Mouse (Mus musculus): ENCODE data around the gene Cep57. TPM values are rescaled to one million over a fixed set of nuclear protein-coding genes. Genes with fewer than 3 reads are reported as not detected.
"Not testable (repeated sequence)": the region's sequence is repeated elsewhere in the genome, so short reads cannot be mapped to it uniquely, and the experiment has no call there.

The Cep57 gene
- total RNA-seq, 4 experiments from 2014 or later, result 7.0 to 13.4 (median 9.4) TPM

DNA sequence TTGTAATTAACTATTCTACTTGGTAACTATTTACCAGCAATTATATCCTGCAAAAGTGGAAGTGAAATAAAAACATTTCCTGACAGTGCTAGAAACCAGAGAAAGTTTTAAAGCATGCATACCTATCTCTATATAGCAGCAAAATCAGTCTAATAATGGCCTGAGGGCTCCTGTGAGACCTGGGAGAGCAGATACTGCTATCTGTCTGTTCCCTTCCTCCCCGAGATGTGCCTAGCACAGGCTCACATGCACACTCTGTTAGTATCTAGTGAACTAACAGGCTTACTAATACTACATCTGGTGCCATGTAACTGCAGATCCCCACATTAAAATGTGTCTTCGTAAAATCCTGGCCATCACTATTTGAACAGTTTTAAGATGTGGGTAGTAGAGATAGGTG lies 32.2 kb downstream of the Cep57 start:
- DNase-seq (ENCODE audit: low spot score), result no peak

DNA sequence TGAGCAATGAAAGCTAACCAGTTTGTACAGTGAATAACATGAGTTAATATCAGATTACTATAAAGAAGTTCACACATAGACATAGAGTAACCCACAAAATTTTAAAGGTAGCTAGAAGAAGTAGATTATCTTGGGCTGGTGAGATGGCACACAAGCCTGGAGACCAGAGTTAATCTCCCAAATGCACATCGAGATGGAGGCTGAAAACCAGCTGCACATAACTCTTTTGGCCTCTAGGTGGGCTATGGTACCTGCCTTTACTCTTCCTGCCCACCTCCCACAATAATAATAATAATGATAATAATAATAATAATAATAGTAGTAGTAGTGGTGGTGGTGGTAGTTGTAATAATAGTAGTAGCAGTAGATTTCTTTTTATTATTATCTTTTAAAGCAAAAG lies 32.6 kb downstream of the Cep57 start:
- no peak for DNase-seq (ENCODE audit: low spot score)

DNA sequence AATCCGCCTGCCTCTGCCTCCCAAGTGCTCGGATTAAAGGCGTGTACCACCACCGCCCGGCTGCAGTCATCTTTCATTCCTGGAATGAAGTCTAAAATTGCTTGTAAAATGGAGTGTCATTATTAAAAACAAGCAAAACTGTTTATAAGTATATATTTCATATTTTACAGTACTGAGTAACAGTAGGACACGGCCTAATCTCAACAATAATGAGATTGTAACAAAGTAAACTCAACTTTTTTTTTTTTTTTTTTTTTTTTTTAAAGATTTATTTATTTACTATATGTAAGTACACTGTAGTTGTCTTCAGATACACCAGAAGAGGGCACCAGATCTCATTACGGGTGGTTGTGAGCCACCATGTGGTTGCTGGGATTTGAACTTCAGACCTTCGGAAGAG lies 36.0 kb downstream of the Cep57 start:
- DNase-seq (ENCODE audit: low spot score), result not testable (repeated sequence)

DNA sequence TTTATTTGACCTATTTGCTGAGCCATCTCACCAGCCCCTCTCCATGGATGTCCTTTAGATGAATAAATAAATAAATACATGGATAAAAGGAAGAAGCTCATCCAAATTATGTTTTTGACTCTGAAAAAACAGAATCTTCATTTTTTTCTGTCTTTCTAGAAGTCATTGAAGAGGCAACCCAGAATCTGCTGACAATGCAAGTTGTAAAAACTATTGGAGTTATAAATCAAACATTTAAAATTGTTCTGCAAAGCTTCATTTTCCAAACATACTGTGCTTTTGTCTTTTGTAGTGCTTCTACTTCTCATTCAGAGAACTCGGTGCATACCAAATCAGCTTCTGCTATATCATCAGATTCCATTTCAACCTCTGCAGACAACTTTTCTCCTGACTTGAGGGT lies 44.9 kb downstream of the Cep57 start:
- no peak for DNase-seq (ENCODE audit: low spot score)

DNA sequence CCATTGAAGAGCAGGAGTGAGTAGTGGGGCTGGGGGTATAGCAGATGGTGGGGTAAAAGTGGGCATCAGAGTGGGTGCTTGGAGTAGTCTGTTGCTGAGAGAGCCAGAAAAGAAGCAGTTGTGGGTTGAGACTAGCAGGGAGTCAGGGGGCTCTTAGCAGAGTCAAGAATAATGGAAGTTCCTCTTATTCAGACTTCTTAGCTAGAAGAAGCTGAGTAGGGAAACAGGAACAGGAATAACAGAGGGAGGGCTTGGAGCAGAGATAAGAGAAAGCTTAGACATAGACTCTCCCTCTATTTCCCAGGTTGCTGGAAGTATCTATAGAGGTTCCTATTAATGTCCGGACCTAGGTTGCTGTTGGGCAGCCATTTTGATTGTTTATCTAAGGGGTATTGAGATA lies 52.2 kb downstream of the Cep57 start:
- no peak for DNase-seq (ENCODE audit: low spot score)

DNA sequence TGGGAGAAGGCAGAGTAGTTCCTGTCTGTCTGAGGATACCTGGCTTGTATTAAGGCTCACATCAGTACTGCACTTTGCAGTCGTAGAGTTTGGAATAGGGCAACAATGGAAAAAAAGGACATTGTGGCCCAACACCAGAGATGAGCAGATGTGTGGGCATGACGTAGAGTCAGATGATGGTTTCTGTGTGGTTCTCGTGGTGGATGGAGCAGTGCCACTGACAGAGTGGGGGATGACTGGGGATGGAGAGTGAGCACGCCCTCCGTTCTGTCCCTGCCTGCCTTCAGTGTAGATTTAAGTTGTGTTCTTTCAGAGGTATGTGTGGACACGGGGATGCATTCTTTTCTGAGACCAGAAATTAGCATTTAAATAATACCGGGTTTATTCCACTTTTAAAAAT lies 60.3 kb downstream of the Cep57 start:
- no peak for DNase-seq (ENCODE audit: low spot score)

DNA sequence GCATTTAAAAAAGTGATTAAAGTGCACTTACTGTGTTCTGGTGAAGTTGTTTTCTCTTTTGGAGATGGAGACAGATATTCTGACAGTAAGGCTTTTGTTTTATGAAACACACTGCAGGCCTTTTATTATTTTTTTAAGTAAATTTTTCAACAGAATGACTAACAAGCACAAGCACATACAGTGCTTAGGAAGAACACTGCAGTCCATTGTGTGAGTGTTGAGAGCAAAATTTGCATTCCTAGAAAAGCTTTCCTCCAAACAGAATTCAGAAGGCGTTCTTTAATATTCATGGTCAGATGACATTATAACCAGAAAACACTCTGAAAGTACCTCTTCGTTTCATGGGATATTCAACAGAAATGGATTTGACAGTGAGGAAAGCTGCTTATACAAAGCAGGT lies 61.3 kb downstream of the Cep57 start:
- no peak for DNase-seq (ENCODE audit: low spot score)

DNA sequence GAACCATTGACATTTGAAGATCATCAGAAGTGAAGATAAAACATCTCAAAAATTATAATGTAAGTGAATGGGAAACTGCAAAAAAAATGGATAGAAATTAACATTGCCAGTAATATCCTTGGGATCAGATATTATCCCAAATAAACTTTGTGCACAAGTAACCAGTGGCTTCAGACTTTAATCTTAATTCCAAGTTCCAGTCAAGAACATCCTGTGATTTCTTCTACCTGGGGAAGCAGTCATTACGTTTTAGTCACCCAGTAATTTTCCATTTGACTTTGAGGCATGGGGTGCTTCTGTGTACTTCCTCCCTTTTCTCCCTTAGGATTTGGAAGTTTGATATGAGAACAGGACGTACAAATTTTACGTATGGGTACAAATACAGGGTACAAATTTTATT lies 66.5 kb downstream of the Cep57 start:
- no peak for DNase-seq (ENCODE audit: low spot score)

Other genes starting within 250 kb of the Cep57 start
- 10 to 100 TPM; 16.7 to 20.1 (median 17.7) TPM for gene Mtmr2, start 78.7 kb downstream of the Cep57 start, total RNA-seq (2022)
- 1 to 10 TPM; 5.8 to 9.7 (median 7.3) TPM for gene Fam76b, start 609 bp upstream of the Cep57 start, total RNA-seq (2022)